Mouse (Mus musculus): Measurements from ENCODE around the gene Hs1bp3. TPM values are rescaled to one million over a fixed set of nuclear protein-coding genes. Genes with fewer than 3 reads are reported as not detected.

Hs1bp3 gene
- 1 to 10 TPM; 6.2 to 7.7 TPM for total RNA-seq (2021)
- long read RNA-seq, experiment 1, transcript Hs1bp3-201 (7 exons, 2,959 nt), result major isoform, 8 of 11 reads
- long read RNA-seq, experiment 1, partial matches to known transcripts, result 1 of 11 reads
- long read RNA-seq, experiment 1, other reads (novel, unspliced or antisense), result 2 of 11 reads
- long read RNA-seq, experiment 2, transcript Hs1bp3-201 (7 exons, 2,959 nt), result major isoform, 5 of 12 reads
- long read RNA-seq, experiment 2, partial matches to known transcripts, result 2 of 12 reads
- long read RNA-seq, experiment 2, other reads (novel, unspliced or antisense), result 5 of 12 reads

- peak; percentile 96 for DNase-seq
Observed at GRCm38 (mm10) chr12:8313270-8313771, at the start of gene Hs1bp3. TSS of gene Hs1bp3 (plus strand) at chr12:8313432.

- DNase-seq, result no peak
Observed at GRCm38 (mm10) chr12:8266311-8266710, 46.9 kb upstream of the Hs1bp3 start.

- no peak for DNase-seq
Observed at GRCm38 (mm10) chr12:8269627-8270026, 43.6 kb upstream of the Hs1bp3 start.

GRCm38 (mm10) chr12:8271405-8271804, 41.8 kb upstream of the Hs1bp3 start:
- DNase-seq, result no peak

GRCm38 (mm10) chr12:8273471-8274171, 39.6 kb upstream of the Hs1bp3 start:
- no peak for DNase-seq

- no peak for DNase-seq
Observed at GRCm38 (mm10) chr12:8275424-8275823, 37.8 kb upstream of the Hs1bp3 start.

GRCm38 (mm10) chr12:8281225-8282017, 31.8 kb upstream of the Hs1bp3 start:
- no peak for DNase-seq

GRCm38 (mm10) chr12:8287970-8288369, 25.3 kb upstream of the Hs1bp3 start:
- no peak for DNase-seq

- no peak for DNase-seq
Observed at GRCm38 (mm10) chr12:8289099-8289498, 24.1 kb upstream of the Hs1bp3 start.

GRCm38 (mm10) chr12:8289499-8289898, 23.7 kb upstream of the Hs1bp3 start:
- DNase-seq, result no peak

GRCm38 (mm10) chr12:8291157-8291853, 21.9 kb upstream of the Hs1bp3 start:
- DNase-seq, result no peak

- no peak for DNase-seq
Observed at GRCm38 (mm10) chr12:8295307-8295913, 17.8 kb upstream of the Hs1bp3 start.

- no peak for DNase-seq
Observed at GRCm38 (mm10) chr12:8296154-8296553, 17.1 kb upstream of the Hs1bp3 start.

GRCm38 (mm10) chr12:8297586-8298214, 15.5 kb upstream of the Hs1bp3 start:
- no peak for DNase-seq

- no peak for DNase-seq
Observed at GRCm38 (mm10) chr12:8298361-8299142, 14.7 kb upstream of the Hs1bp3 start.

- no peak for DNase-seq
Observed at GRCm38 (mm10) chr12:8299143-8300110, 13.8 kb upstream of the Hs1bp3 start.

GRCm38 (mm10) chr12:8300111-8300480, 13.1 kb upstream of the Hs1bp3 start:
- DNase-seq, result no peak

GRCm38 (mm10) chr12:8300521-8300920, 12.7 kb upstream of the Hs1bp3 start:
- DNase-seq, result no peak
